Mouse (Mus musculus) MEL (cell line): ENCODE measurements around the gene Spry1.

Experiments
- BHLHE40 ChIP-seq: IDR thresholded peaks from 2 replicates; pipeline ENCODE4 v1.6.1; 2012; ENCODE audit warnings: low read depth, mild to moderate bottlenecking, inconsistent platforms, low read length, improper control_type of control experiment, borderline replicate concordance
- CTCF ChIP-seq, 3 experiments: IDR thresholded peaks in 2 of 3; conservative IDR thresholded peaks in 1 of 3; 2 replicates each; pipeline ENCODE4 v1.5.1; 2011 to 2012; ENCODE audit warnings: low read length in 3 of 3, low read depth in 2 of 3, mild to moderate bottlenecking in 2 of 3, improper control_type of control experiment in 1 of 3, inconsistent platforms in 1 of 3, mixed read lengths in 1 of 3, moderate library complexity in 1 of 3; ENCODE audit not compliant: control insufficient read depth in 1 of 3, insufficient read depth in 1 of 3, poor library complexity in 1 of 3, severe bottlenecking in 1 of 3
- EP300 ChIP-seq, 2 experiments: IDR thresholded peaks; 2 replicates each; pipeline ENCODE4 v1.6.1; 2011; ENCODE audit warnings: improper control_type of control experiment in 2 of 2, low read length in 2 of 2, low read depth in 1 of 2, mild to moderate bottlenecking in 1 of 2
- GABPA ChIP-seq: IDR thresholded peaks from 2 replicates; pipeline ENCODE4 v1.6.1; 2012; ENCODE audit warnings: low read depth, mild to moderate bottlenecking, inconsistent platforms, low read length, improper control_type of control experiment, moderate library complexity
- HCFC1 ChIP-seq: IDR thresholded peaks from 2 replicates; pipeline ENCODE4 v1.6.1; 2012; ENCODE audit warnings: low read depth, mild to moderate bottlenecking, inconsistent platforms, low read length, improper control_type of control experiment, moderate library complexity
- KAT2A ChIP-seq: conservative IDR thresholded peaks from 2 replicates; pipeline ENCODE4 v1.6.1; 2012; ENCODE audit warnings: low read depth, low read length, improper control_type of control experiment, inconsistent platforms
- MAZ ChIP-seq: IDR thresholded peaks from 2 replicates; pipeline ENCODE4 v1.6.1; 2012; ENCODE audit warnings: low read depth, mild to moderate bottlenecking, inconsistent platforms, low read length, improper control_type of control experiment
- NRF1 ChIP-seq: IDR thresholded peaks from 2 replicates; pipeline ENCODE4 v1.6.1; 2014; ENCODE audit warnings: low read depth, mild to moderate bottlenecking, inconsistent platforms, low read length, improper control_type of control experiment, moderate library complexity; ENCODE audit not compliant: poor library complexity, insufficient read depth, severe bottlenecking
- POLR2A ChIP-seq, 2 experiments: IDR thresholded peaks; 2 replicates each; pipeline ENCODE4 v1.6.1; 2011 to 2012; ENCODE audit warnings: low read length in 2 of 2, mild to moderate bottlenecking in 2 of 2, control low read depth in 1 of 2, improper control_type of control experiment in 1 of 2, low read depth in 1 of 2, moderate library complexity in 1 of 2; ENCODE audit not compliant: control insufficient read depth in 1 of 2, insufficient read depth in 1 of 2, poor library complexity in 1 of 2
- TBP ChIP-seq: IDR thresholded peaks from 2 replicates; pipeline ENCODE4 v1.8.0; 2011; ENCODE audit warnings: low read depth, low read length, improper control_type of control experiment
- USF1 ChIP-seq: IDR thresholded peaks from 2 replicates; pipeline ENCODE4 v1.6.1; 2014; ENCODE audit warnings: low read depth, mild to moderate bottlenecking, inconsistent platforms, low read length, improper control_type of control experiment, moderate library complexity

GRCm38 (mm10) chr3:37640162-37640721 is 495 bp downstream of the Spry1 start:
- no peak for TF ChIP-seq CTCF (IDR thresholded peaks at IDR 0.05 in 2 of 3, conservative IDR thresholded peaks at IDR 0.05 in 1 of 3; ENCODE audit: control insufficient read depth in 1 of 3, insufficient read depth in 1 of 3, low read depth in 2 of 3, low read length in 3 of 3, poor library complexity in 1 of 3, severe bottlenecking in 1 of 3)
- TF ChIP-seq NRF1 = no peak
- no peak for TF ChIP-seq GABPA
- no peak for TF ChIP-seq POLR2A (IDR thresholded peaks at IDR 0.05; ENCODE audit: control insufficient read depth in 1 of 2, insufficient read depth in 1 of 2, low read depth in 1 of 2, low read length in 2 of 2, poor library complexity in 1 of 2)
- no peak for TF ChIP-seq HCFC1
- TF ChIP-seq KAT2A = no peak
- TF ChIP-seq USF1 = no peak
- no peak for TF ChIP-seq TBP
- TF ChIP-seq BHLHE40 = no peak
- TF ChIP-seq MAZ = no peak
- TF ChIP-seq EP300 (IDR thresholded peaks at IDR 0.05; ENCODE audit: low read depth in 1 of 2, low read length in 2 of 2) = no peak
